Comparison of ENCODE assay signal across 15 mouse cellular contexts in genomic region chr2:137663171-137663570, GRCm38 (mm10).
DNase-seq lines count a peak whose midpoint lies in the region; ATAC-seq lines count a peak whose summit lies in the region.
"Had no signal": no experiment of that assay in that cellular context is flagged by ENCODE, and none has a peak within 500 bp of the region (broad histone marks: within the 10 kb centered on the region; RNA-seq: fewer than 3 reads in every experiment).

No protein-coding gene starts in this region.

- H3K9ac ChIP-seq in kidney, embryonic 16.5 days (replicated peaks; ENCODE audit: low read length), result no peak overlapping the region
- H3K9ac ChIP-seq in kidney, embryonic 14.5 days (ENCODE audit: low read depth, low read length), result no peak overlapping the region
- H3K9ac ChIP-seq: embryonic facial prominence, embryonic 13.5 days; hindbrain, embryonic 12.5 days; lung, embryonic 15.5 days; midbrain, embryonic 15.5 days; stomach, embryonic 15.5 days had no signal

- intact Hi-C loops in heart, postnatal 25 days (cut with DNase I), result loop anchor here (10.0 kb wide), 1 partner anchor 238 kb away; no protein-coding TSS in a partner anchor

- no peak for ATAC-seq in kidney, embryonic 16.5 days (ENCODE audit: low FRiP score, low TSS enrichment)
- ATAC-seq in kidney, embryonic 14.5 days (ENCODE audit: low FRiP score, low TSS enrichment), result no peak
- ATAC-seq in megakaryocyte, adult 5-6 weeks (ENCODE audit: poor library complexity, severe bottlenecking), result no peak
- ATAC-seq: midbrain, embryonic 15.5 days had no signal

- WGBS in kidney, embryonic 16.5 days, result 50% methylated on average over 2 of the region's 2 CpGs
- WGBS in kidney, embryonic 14.5 days, result 49% methylated on average over 2 of the region's 2 CpGs

- H3K4me1 ChIP-seq in kidney, embryonic 16.5 days (ENCODE audit: insufficient read depth, low read length), result peaks cover 16% of the 10 kb centered on the region
- no peaks in the 10 kb centered on the region for H3K4me1 ChIP-seq in kidney, embryonic 14.5 days (ENCODE audit: control insufficient read depth, insufficient read depth, low read length)
- H3K4me1 ChIP-seq: midbrain, embryonic 15.5 days; stomach, embryonic 15.5 days had no signal

- H3K36me3 ChIP-seq in kidney, embryonic 16.5 days (ENCODE audit: insufficient read depth, low read length), result no peaks in the 10 kb centered on the region
- no peaks in the 10 kb centered on the region for H3K36me3 ChIP-seq in kidney, embryonic 14.5 days (ENCODE audit: control insufficient read depth, insufficient read depth, low read length)
- H3K36me3 ChIP-seq: embryonic facial prominence, embryonic 13.5 days; hindbrain, embryonic 12.5 days; lung, embryonic 15.5 days; midbrain, embryonic 15.5 days; stomach, embryonic 15.5 days had no signal

- H3K27me3 ChIP-seq in kidney, embryonic 16.5 days (ENCODE audit: insufficient read depth, low read length), result no peaks in the 10 kb centered on the region
- H3K27me3 ChIP-seq in kidney, embryonic 14.5 days (ENCODE audit: control insufficient read depth, insufficient read depth, low read length), result no peaks in the 10 kb centered on the region
- H3K27me3 ChIP-seq: embryonic facial prominence, embryonic 13.5 days; hindbrain, embryonic 12.5 days; lung, embryonic 15.5 days; midbrain, embryonic 15.5 days; stomach, embryonic 15.5 days had no signal

- peak overlapping the region; percentile 35; the same call in 1 of the 2 replicates for H3K27ac ChIP-seq in kidney, embryonic 16.5 days (ENCODE audit: low read length)
- no peak overlapping the region for H3K27ac ChIP-seq in kidney, embryonic 14.5 days (ENCODE audit: low read depth, low read length)
- H3K27ac ChIP-seq: embryonic facial prominence, embryonic 13.5 days; hindbrain, embryonic 12.5 days; lung, embryonic 15.5 days; midbrain, embryonic 15.5 days; stomach, embryonic 15.5 days had no signal

- DNase-seq in adipocyte (ENCODE audit: low spot score), result peak; percentile 50
- peak; percentile 74 for DNase-seq in fibroblast of lung, adult 2 months (ENCODE audit: low read depth)
- DNase-seq in heart, postnatal 25 days (ENCODE audit: low spot score), result peak; percentile 15
- no peak for DNase-seq in urinary bladder, postnatal 25 days (ENCODE audit: low spot score)
- DNase-seq: adrenal gland, postnatal 36 days; cerebellum, adult 9-11 months; right cerebral cortex, postnatal 25 days had no signal

- no peak overlapping the region for H3K4me2 ChIP-seq in kidney, embryonic 16.5 days (replicated peaks; ENCODE audit: low read depth, low read length)
- no peak overlapping the region for H3K4me2 ChIP-seq in kidney, embryonic 14.5 days (replicated peaks; ENCODE audit: low read depth, low read length)
- H3K4me2 ChIP-seq: embryonic facial prominence, embryonic 13.5 days; hindbrain, embryonic 12.5 days; lung, embryonic 15.5 days; midbrain, embryonic 15.5 days; stomach, embryonic 15.5 days had no signal

- no peak overlapping the region for H3K4me3 ChIP-seq in kidney, embryonic 16.5 days (ENCODE audit: low read length)
- no peak overlapping the region for H3K4me3 ChIP-seq in kidney, embryonic 14.5 days (ENCODE audit: low read length)
- H3K4me3 ChIP-seq: embryonic facial prominence, embryonic 13.5 days; hindbrain, embryonic 12.5 days; lung, embryonic 15.5 days; midbrain, embryonic 15.5 days; stomach, embryonic 15.5 days had no signal

- H3K9me3 ChIP-seq in kidney, embryonic 16.5 days (ENCODE audit: low read length), result no peaks in the 10 kb centered on the region
- H3K9me3 ChIP-seq in kidney, embryonic 14.5 days (ENCODE audit: control insufficient read depth, low read length), result no peaks in the 10 kb centered on the region
- H3K9me3 ChIP-seq: embryonic facial prominence, embryonic 13.5 days; hindbrain, embryonic 12.5 days; lung, embryonic 15.5 days; midbrain, embryonic 15.5 days; stomach, embryonic 15.5 days had no signal
